Mouse (Mus musculus) forebrain, postnatal 0 days (tissue): ENCODE data around the gene Tmco4. TPM values are rescaled to one million over a fixed set of nuclear protein-coding genes. Genes with fewer than 3 reads are reported as not detected.
A peak's percentile ranks its signal among the peaks of the same experiment; 100 is the strongest.

Experiments
- ATAC-seq: fragments of 200-750 bp; cut with Nextera tagmentation; 2 replicates; pipeline ENCODE4 v1.8.0; 2017; ENCODE audit warnings: mild to moderate bottlenecking, moderate library complexity
- DNase-seq: peaks from one replicate; pipeline ENCODE4 v3.0.0-alpha.2; 2015
- H3K27ac ChIP-seq: fragments of 300-500 bp; sonication (generic); 2 replicates; pipeline ENCODE4 v1.5.1; 2014; ENCODE audit warnings: low read depth, mild to moderate bottlenecking, antibody characterized with exemption, low read length, moderate library complexity, mixed read lengths
- H3K27me3 ChIP-seq: fragments of 300-500 bp; sonication (generic); 2 replicates; pipeline ENCODE4 v1.6.1; 2014; ENCODE audit warnings: mild to moderate bottlenecking, low read length, mixed read lengths; ENCODE audit not compliant: insufficient read depth
- H3K36me3 ChIP-seq: fragments of 300-500 bp; sonication (generic); 2 replicates; pipeline ENCODE4 v1.6.1; 2014; ENCODE audit warnings: mild to moderate bottlenecking, moderate library complexity; ENCODE audit not compliant: insufficient read depth
- H3K4me1 ChIP-seq: fragments of 300-500 bp; sonication (generic); 2 replicates; pipeline ENCODE4 v1.6.1; 2014; ENCODE audit warnings: antibody characterized with exemption; ENCODE audit not compliant: insufficient read depth
- H3K4me2 ChIP-seq: fragments of 300-500 bp; sonication (generic); 2 replicates; pipeline ENCODE4 v1.6.1; 2014; ENCODE audit warnings: low read depth, mild to moderate bottlenecking, moderate library complexity
- H3K4me3 ChIP-seq: fragments of 300-500 bp; sonication (generic); 2 replicates; pipeline ENCODE4 v1.5.1; 2014; ENCODE audit warnings: low read depth, low read length, mixed read lengths
- H3K9ac ChIP-seq: fragments of 300-500 bp; sonication (generic); 2 replicates; pipeline ENCODE4 v1.6.1; 2014; ENCODE audit warnings: mild to moderate bottlenecking
- H3K9me3 ChIP-seq: fragments of 300-500 bp; sonication (generic); 2 replicates; pipeline ENCODE4 v1.6.1; 2016; ENCODE audit warnings: low read length
- CTCF ChIP-seq: sonication (generic); IDR thresholded peaks from 2 replicates; pipeline ENCODE4 v1.5.1; 2016; ENCODE audit warnings: antibody characterized with exemption, control low read depth, low read depth
- WGBS: fragments of 180-500 bp; shearing (Covaris S2); extraction: QIAGEN DNeasy Blood & Tissue Kit; methylation state at CpG from one replicate; pipeline ENCODE4 v1.1.7; 2014; 5-methylcytosine and 5-hydroxymethylcytosine counted together
- polyA plus RNA-seq: library from polyadenylated mRNA; unstranded; fragments of >200 nt; fragmentation: Nextera tagmentation; extraction: Ambion mirVana; gene quantifications from 2 replicates; pipeline ENCODE4 v1.2.1, GENCODE M21; 2015
- total RNA-seq: library from RNA; depleted of rRNA; stranded (reverse); fragments of >200 nt; gene quantifications from 2 replicates; pipeline ENCODE4 v1.2.3, GENCODE M21; 2014

Gene Tmco4
- total and polyA plus RNA-seq, 2 experiments from 2014 or later, result 1.5 to 4.0 TPM

- H3K9ac ChIP-seq, result no peak overlapping the region
- H3K9me3 ChIP-seq, result no peaks in the 10 kb centered on the region
- no peak overlapping the region for H3K4me2 ChIP-seq
- H3K4me3 ChIP-seq, result no peak overlapping the region
- 73% methylated on average over 5 of the region's 5 CpGs for WGBS
- no peak for ATAC-seq
- no peak for DNase-seq
- H3K27ac ChIP-seq, result no peak overlapping the region
- no peaks in the 10 kb centered on the region for H3K4me1 ChIP-seq
- TF ChIP-seq CTCF, result no peak
- H3K36me3 ChIP-seq, result no peaks in the 10 kb centered on the region
- no peaks in the 10 kb centered on the region for H3K27me3 ChIP-seq
These were observed 6.8 kb upstream of the Tmco4 start for GRCm38 (mm10) chr4:138965871-138966270.

GRCm38 (mm10) chr4:138966866-138967265, 5.8 kb upstream of the Tmco4 start, which contains the start of gene Rnf186:
Rnf186 (plus strand) TSS chr4:138967112.
- Histone ChIP-seq H3K27ac (no peak within 1 kb of the TSS), H3K4me2 (no peak within 1 kb of the TSS), H3K4me3 (no peak within 1 kb of the TSS), H3K4me1 (no peaks in the 10 kb centered on the region), H3K9ac (no peak within 1 kb of the TSS), H3K9me3 (no peaks in the 10 kb centered on the region), H3K36me3 (no peaks in the 10 kb centered on the region), H3K27me3 (no peaks in the 10 kb centered on the region)
- TF ChIP-seq CTCF, result no peak
- DNase-seq (no peak), ATAC-seq (no peak)
- 96% methylated on average over 13 of the region's 13 CpGs for WGBS

- TF ChIP-seq CTCF, result no peak
- DNase-seq (no peak), ATAC-seq (no peak)
- Histone ChIP-seq H3K4me3 (no peak overlapping the region), H3K9me3 (no peaks in the 10 kb centered on the region), H3K36me3 (no peaks in the 10 kb centered on the region), H3K4me2 (no peak overlapping the region), H3K27me3 (no peaks in the 10 kb centered on the region), H3K27ac (no peak overlapping the region), H3K9ac (no peak overlapping the region), H3K4me1 (no peaks in the 10 kb centered on the region)
- WGBS, result 95% methylated on average over 15 of the region's 15 CpGs
These were observed 5.2 kb upstream of the Tmco4 start for GRCm38 (mm10) chr4:138967485-138967884.

GRCm38 (mm10) chr4:138968772-138969556, 3.7 kb upstream of the Tmco4 start:
- Histone ChIP-seq H3K27me3 (no peaks in the 10 kb centered on the region), H3K27ac (no peak overlapping the region), H3K9ac (no peak overlapping the region), H3K4me3 (no peak overlapping the region), H3K4me2 (no peak overlapping the region), H3K4me1 (0 out of 2 replicates have a peak, but pooled peaks cover 3% of the 10 kb centered on the region), H3K9me3 (no peaks in the 10 kb centered on the region), H3K36me3 (no peaks in the 10 kb centered on the region)
- TF ChIP-seq CTCF, result no peak
- 82% methylated on average over 16 of the region's 16 CpGs for WGBS
- DNase-seq (no peak), ATAC-seq (no peak)

- 49% methylated on average over 9 of the region's 9 CpGs for WGBS
- H3K4me2 ChIP-seq, result no peak overlapping the region
- DNase-seq (no peak), ATAC-seq (no peak)
- no peak overlapping the region for H3K4me3 ChIP-seq
- H3K9ac ChIP-seq, result no peak overlapping the region
- no peaks in the 10 kb centered on the region for H3K36me3 ChIP-seq
- H3K27me3 ChIP-seq, result no peaks in the 10 kb centered on the region
- 0 out of 2 replicates have a peak, but pooled peaks cover 3% of the 10 kb centered on the region for H3K4me1 ChIP-seq
- no peak overlapping the region for H3K27ac ChIP-seq
- no peak for TF ChIP-seq CTCF
- H3K9me3 ChIP-seq, result no peaks in the 10 kb centered on the region
These were observed 3.0 kb upstream of the Tmco4 start for GRCm38 (mm10) chr4:138969736-138970135.

- no peak for ATAC-seq
- 92% methylated on average over 6 of the region's 6 CpGs for WGBS
- H3K4me3 ChIP-seq, result no peak overlapping the region
These were observed 1.3 kb upstream of the Tmco4 start for GRCm38 (mm10) chr4:138971371-138971770.

GRCm38 (mm10) chr4:138972139-138972826, 405 bp upstream of the Tmco4 start:
- DNase-seq (peak; percentile 57), ATAC-seq (peak; percentile 66)
- H3K9ac ChIP-seq, result peak overlapping the region; percentile 61; the same call in 1 of the 2 replicates
- H3K27ac ChIP-seq, result peak overlapping the region; percentile 10; the same call in 1 of the 2 replicates
- WGBS, result 23% methylated on average over 20 of the region's 20 CpGs
- H3K9me3 ChIP-seq, result no peaks in the 10 kb centered on the region
- H3K36me3 ChIP-seq, result no peaks in the 10 kb centered on the region
- H3K4me3 ChIP-seq, result peak overlapping the region; percentile 41; the same call in 1 of the 2 replicates
- 0 out of 2 replicates have a peak, but pooled peaks cover 3% of the 10 kb centered on the region for H3K4me1 ChIP-seq
- peak overlapping the region; percentile 90 for H3K4me2 ChIP-seq
- TF ChIP-seq CTCF, result peak; percentile 42
- no peaks in the 10 kb centered on the region for H3K27me3 ChIP-seq

More at GRCm38 (mm10) chr4:138971371-138971770, 1.3 kb upstream of the Tmco4 start:
- H3K27me3 ChIP-seq, result no peaks in the 10 kb centered on the region
- H3K27ac ChIP-seq, result no peak overlapping the region
- H3K4me2 ChIP-seq, result no peak overlapping the region
- no peaks in the 10 kb centered on the region for H3K36me3 ChIP-seq
- H3K9me3 ChIP-seq, result no peaks in the 10 kb centered on the region
- no peak for TF ChIP-seq CTCF
- H3K9ac ChIP-seq, result no peak overlapping the region
- no peak for DNase-seq
- H3K4me1 ChIP-seq, result 0 out of 2 replicates have a peak, but pooled peaks cover 3% of the 10 kb centered on the region
